Mouse (Mus musculus) E14TG2a.4 (cell line): ENCODE measurements around the gene Cdk2ap2.
"Not testable (repeated sequence)": the region's sequence is repeated elsewhere in the genome, so short reads cannot be mapped to it uniquely, and the experiment has no call there.

Experiments used
- H3K27me3 ChIP-seq: 2 replicates; pipeline ENCODE4 v1.6.1; 2014; ENCODE audit warnings: low read length, control low read depth; ENCODE audit not compliant: insufficient read depth
- H3K36me3 ChIP-seq: 2 replicates; pipeline ENCODE4 v1.6.1; 2014; ENCODE audit warnings: low read length, control low read depth; ENCODE audit not compliant: insufficient read depth
- H3K4me1 ChIP-seq: replicated peaks from 2 replicates; pipeline ENCODE4 v1.6.1; 2014; ENCODE audit warnings: low read depth, low read length, control low read depth
- H3K4me3 ChIP-seq: replicated peaks from 2 replicates; pipeline ENCODE4 v1.5.1; 2014; ENCODE audit warnings: mild to moderate bottlenecking, low read length
- H3K9me3 ChIP-seq: 2 replicates; pipeline ENCODE4 v1.6.1; 2014; ENCODE audit warnings: low read length, control low read depth
- CTCF ChIP-seq: conservative IDR thresholded peaks from 2 replicates; pipeline ENCODE4 v1.5.1; 2014; ENCODE audit warnings: low read length
- NANOG ChIP-seq: IDR thresholded peaks from 2 replicates; pipeline ENCODE4 v1.6.1; 2014; ENCODE audit warnings: borderline replicate concordance, low read length, mixed read lengths
- POU5F1 ChIP-seq: IDR thresholded peaks from 2 replicates; pipeline ENCODE4 v1.6.1; 2014; ENCODE audit warnings: low read length, borderline replicate concordance

The Cdk2ap2 gene

DNA sequence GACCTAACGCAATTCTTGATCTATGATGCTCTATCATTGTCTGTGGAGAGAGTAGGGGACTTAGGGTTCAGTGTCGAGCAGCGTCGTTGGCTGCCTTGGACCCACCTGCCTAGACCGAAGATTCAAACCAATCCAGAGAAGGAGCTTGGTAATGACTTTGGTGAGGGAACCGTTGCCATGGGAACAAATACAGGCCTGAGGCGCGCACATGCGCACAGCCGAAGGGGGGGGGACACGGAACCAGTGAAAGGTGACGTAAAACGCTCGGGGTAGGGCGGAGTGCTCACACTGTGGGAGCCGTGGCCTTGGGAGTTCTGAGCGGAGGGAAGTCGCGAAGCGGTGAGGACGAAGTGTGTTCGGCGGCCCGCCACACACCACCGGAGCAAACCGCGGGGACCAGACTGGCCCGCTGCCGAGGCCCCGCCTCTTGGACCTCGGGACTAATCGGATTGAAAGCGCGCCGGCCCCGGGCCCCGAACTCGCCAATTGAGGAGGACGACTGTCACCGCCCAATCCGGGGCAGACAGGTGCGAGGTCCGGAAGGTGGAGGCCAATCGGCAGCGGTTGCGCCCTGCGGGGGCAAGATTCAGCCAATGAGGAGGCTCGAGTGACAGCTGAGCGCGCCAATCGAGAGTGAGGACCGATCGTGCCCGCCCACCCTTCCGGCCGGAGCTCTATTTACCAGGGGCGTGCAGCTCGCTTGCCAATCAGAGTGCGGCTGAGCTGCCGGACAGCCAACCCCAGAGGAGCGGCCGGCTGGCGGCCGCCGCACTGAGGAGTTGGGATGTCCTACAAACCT, at the start of gene Cdk2ap2:
Cdk2ap2 (plus strand) TSS at position 541 of the 799 bp plus-strand sequence.
- H3K27me3 ChIP-seq, result peaks cover 23% of the 10 kb centered on the region
- TF ChIP-seq NANOG, result no peak
- TF ChIP-seq POU5F1, result no peak
- TF ChIP-seq CTCF, result no peak

DNA sequence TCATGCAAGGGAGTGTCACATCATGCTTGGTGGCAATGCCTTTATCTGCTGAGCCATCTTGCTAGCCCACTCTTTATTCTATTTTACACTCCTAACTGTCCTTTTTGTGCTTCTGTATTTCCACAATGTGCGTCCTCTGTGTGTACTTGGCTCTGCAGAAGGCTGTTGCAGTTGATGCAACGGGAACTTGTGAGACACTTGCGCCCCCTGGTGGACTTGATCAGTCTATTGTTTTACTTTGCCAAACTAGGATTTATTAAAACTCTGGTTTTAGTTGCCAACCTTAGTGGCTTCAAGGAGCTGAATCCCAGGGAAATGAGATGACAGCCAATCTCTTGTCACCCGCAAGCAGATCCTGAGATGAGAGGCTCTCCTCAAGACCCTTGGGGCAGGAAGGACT, 49.1 kb upstream of the Cdk2ap2 start:
- H3K4me3 ChIP-seq, result peak overlapping the region; percentile 70
- TF ChIP-seq POU5F1 (no peak), CTCF (peak; percentile 71), NANOG (no peak)
- H3K9me3 ChIP-seq, result peaks cover 15% of the 10 kb centered on the region
- H3K4me1 ChIP-seq, result peaks cover 55% of the 10 kb centered on the region
- H3K27me3 ChIP-seq, result no peaks in the 10 kb centered on the region
- H3K36me3 ChIP-seq, result no peaks in the 10 kb centered on the region

More for the DNA sequence above, at the start of gene Cdk2ap2:
- Histone ChIP-seq H3K4me1 (peaks cover 66% of the 10 kb centered on the region), H3K36me3 (peaks cover 11% of the 10 kb centered on the region), H3K9me3 (no peaks in the 10 kb centered on the region), H3K4me3 (peak within 1 kb of the TSS; percentile 90)

DNA sequence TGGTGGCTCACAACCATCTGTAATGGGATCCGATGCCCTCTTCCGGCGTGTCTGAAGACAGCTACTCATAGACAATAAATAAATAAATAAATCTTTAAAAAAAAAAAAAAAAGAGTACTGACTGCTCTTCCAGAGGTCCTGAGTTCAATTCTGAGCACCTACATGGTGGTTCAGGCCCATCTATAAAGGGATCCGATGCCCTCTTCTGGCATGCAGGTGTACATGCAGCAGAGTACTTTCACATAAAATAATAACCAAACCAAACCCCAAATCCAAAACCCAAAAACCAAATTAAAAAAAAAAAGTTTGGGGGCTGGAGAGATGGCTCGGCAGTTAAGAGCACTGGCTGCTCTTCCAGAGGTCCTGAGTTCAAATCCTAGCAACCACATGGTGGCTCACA, 47.9 kb upstream of the Cdk2ap2 start:
- Histone ChIP-seq H3K9me3 (peaks cover 10% of the 10 kb centered on the region), H3K4me1 (peaks cover 53% of the 10 kb centered on the region)
- H3K4me3 ChIP-seq, H3K27me3 ChIP-seq, H3K36me3 ChIP-seq: not testable (repeated sequence)
- peak; percentile 22 for TF ChIP-seq CTCF

DNA sequence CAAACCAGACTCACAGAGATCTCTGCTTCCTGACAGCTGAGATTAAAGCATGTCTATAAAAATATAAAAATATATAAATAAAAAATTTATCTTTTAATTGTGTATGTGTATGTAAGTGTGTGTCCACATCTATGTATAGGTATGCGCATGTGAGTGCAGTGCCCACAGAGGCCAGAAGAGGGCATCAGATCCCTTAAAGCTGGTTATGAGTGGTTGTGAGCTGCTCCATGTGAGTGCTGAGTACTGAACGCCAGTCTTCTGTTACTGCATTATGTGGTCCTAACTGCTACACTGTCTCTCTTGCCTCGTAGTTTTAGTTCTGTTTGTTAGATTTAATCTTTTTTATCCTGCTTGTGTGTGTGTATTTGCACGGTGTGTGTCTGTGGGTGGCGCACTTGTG, 46.0 kb upstream of the Cdk2ap2 start:
- TF ChIP-seq POU5F1 (no peak), CTCF (peak; percentile 31), NANOG (no peak)
- H3K36me3 ChIP-seq, result no peaks in the 10 kb centered on the region
- H3K4me3 ChIP-seq, result no peak overlapping the region
- peaks cover 57% of the 10 kb centered on the region for H3K4me1 ChIP-seq
- H3K27me3 ChIP-seq, result no peaks in the 10 kb centered on the region
- H3K9me3 ChIP-seq, result peaks cover 3% of the 10 kb centered on the region; the same call in 1 of the 2 replicates

DNA sequence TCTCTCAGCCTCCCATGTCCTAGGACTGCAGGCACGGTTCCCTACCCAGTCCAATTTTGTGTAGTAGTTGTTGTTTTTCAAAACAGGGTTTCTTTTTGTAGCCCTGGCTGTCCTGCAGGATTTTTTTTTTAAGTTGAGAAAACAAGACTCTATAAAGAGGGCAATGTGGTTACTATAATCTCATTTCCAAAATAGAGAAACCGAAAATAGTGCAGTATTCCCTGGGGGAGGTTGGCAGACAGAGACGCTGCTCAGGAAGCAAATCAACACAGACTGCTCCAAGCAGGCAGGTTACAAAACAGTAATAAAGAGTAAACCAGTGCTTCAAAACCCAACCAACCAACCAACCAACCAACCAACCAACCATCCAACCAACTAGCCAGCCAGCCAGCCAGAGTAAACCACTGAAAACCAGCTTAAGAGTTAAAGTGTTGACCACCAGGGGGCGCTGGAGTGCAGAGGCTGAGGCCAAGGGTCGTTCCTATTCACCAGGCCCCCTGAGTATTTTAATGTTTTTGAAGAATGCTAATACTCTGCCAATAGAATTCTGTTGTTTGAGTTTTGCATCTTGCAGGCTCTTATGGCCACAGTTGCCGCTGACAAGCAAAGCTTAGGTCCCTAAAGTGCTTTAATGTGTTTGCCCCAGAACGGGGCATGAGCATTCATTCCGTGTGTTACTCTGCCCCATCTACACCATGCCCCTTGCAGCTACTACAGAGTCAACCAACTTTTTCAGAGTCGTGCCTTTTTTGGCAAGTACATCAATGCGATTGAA, 45.1 kb upstream of the Cdk2ap2 start:
- TF ChIP-seq NANOG (no peak), POU5F1 (no peak), CTCF (peak; percentile 81)

GRCm38 (mm10) chr19:4052516-4053030, 44.4 kb upstream of the Cdk2ap2 start:
- peaks cover 3% of the 10 kb centered on the region; the same call in 1 of the 2 replicates for H3K9me3 ChIP-seq
- TF ChIP-seq POU5F1, result no peak
- TF ChIP-seq NANOG, result no peak
- no peak for TF ChIP-seq CTCF
- H3K27me3 ChIP-seq, result no peaks in the 10 kb centered on the region
- H3K4me3 ChIP-seq, result no peak overlapping the region
- H3K36me3 ChIP-seq, result no peaks in the 10 kb centered on the region
- peaks cover 58% of the 10 kb centered on the region for H3K4me1 ChIP-seq

More for the DNA sequence above, 45.1 kb upstream of the Cdk2ap2 start:
- Histone ChIP-seq H3K4me1 (peaks cover 58% of the 10 kb centered on the region), H3K36me3 (no peaks in the 10 kb centered on the region), H3K4me3 (no peak overlapping the region), H3K9me3 (peaks cover 3% of the 10 kb centered on the region; the same call in 1 of the 2 replicates), H3K27me3 (no peaks in the 10 kb centered on the region)

DNA sequence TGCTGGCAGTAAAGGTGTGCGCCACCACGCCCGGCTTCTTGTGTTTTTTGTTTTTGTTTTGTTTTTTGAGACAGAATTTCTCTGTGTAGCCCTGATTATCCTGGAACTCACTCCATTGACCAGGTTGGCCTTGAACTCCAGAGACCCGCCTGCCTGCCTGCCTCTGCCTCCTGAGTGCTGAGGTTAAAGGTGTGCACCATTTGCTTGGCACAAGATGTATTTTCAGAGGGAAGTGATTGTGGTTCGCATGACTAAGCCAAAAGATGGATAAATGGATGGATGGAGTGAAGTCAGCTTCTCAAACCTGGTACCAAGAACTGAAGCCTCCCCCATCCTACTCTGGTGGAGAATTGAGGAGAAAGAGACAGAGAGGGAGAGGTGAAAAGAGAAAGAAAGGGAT, 42.4 kb upstream of the Cdk2ap2 start:
- Histone ChIP-seq H3K27me3 (no peaks in the 10 kb centered on the region), H3K36me3 (no peaks in the 10 kb centered on the region), H3K4me1 (peaks cover 68% of the 10 kb centered on the region), H3K9me3 (peaks cover 3% of the 10 kb centered on the region; the same call in 1 of the 2 replicates), H3K4me3 (no peak overlapping the region)
- TF ChIP-seq CTCF, result no peak
- no peak for TF ChIP-seq POU5F1
- TF ChIP-seq NANOG, result no peak

DNA sequence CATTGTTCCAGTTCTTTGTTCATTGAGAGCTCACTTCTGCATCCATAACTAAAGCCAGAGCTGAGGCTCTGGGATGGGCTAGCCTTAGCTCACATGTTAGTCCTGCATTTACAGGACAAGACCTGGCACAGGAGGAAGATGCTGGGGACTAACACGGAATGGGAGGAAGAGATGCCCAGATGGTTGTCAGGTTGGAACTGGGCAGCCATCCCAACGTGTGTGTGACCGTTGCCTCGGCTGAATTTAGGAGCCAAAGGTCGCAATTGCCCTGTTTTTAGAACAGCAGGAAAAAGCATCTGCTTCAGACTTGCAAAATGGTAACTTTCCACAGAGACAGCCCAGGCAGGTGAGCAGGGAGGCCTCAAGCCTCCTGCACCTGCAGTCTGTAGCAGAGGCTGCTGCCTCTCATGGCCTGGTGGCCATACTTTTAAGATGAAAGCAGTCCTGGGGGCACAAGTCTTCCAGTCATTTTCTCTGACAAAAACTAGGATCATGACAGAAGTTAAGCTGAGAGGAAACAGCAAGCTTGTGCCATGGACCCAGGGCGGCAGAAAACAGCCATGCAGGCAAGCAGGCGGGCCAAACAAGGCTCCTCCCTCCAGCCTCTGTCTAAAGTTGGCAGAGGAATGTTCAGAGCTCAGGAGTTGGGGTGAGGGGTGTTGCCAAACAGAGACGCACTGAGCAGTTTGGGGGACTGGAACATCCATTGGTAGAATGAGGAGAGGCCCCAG, 41.6 kb upstream of the Cdk2ap2 start:
- no peaks in the 10 kb centered on the region for H3K27me3 ChIP-seq
- TF ChIP-seq NANOG (no peak), CTCF (no peak), POU5F1 (no peak)
- H3K4me1 ChIP-seq, result peaks cover 73% of the 10 kb centered on the region

More for the DNA sequence above, 41.6 kb upstream of the Cdk2ap2 start:
- Histone ChIP-seq H3K4me3 (peak overlapping the region; percentile 59), H3K9me3 (peaks cover 3% of the 10 kb centered on the region; the same call in 1 of the 2 replicates), H3K36me3 (no peaks in the 10 kb centered on the region)
